Mouse (Mus musculus) liver, adult 2 months (tissue): ENCODE measurements around the gene Slc43a3. TPM values are rescaled to one million over a fixed set of nuclear protein-coding genes. Genes with fewer than 3 reads are reported as not detected.
A peak's percentile ranks its signal among the peaks of the same experiment; 100 is the strongest.

ENCODE experiments used
- DNase-seq: peaks from one replicate; pipeline ENCODE4 v3.0.0-alpha.2; 2011; ENCODE audit warnings: low read depth, low spot score; ENCODE audit errors: extremely low read depth
- H3K27ac ChIP-seq: fragments of 200-500 bp; replicated peaks from 2 replicates; pipeline ENCODE4 v1.5.1; 2012; ENCODE audit warnings: low read depth, mild to moderate bottlenecking, control low read depth, inconsistent platforms, low read length; ENCODE audit not compliant: insufficient read depth
- H3K27me3 ChIP-seq: fragments of 200-500 bp; 2 replicates; pipeline ENCODE4 v1.6.1; 2012; ENCODE audit warnings: mild to moderate bottlenecking, moderate library complexity, low read length, inconsistent platforms; ENCODE audit not compliant: control insufficient read depth, insufficient read depth
- H3K36me3 ChIP-seq: fragments of 200-500 bp; 2 replicates; pipeline ENCODE4 v1.6.1; 2012; ENCODE audit warnings: low read length, inconsistent platforms; ENCODE audit not compliant: control insufficient read depth, insufficient read depth
- H3K4me1 ChIP-seq: fragments of 200-500 bp; 2 replicates; pipeline ENCODE4 v1.6.1; 2011; ENCODE audit warnings: low read length; ENCODE audit not compliant: control insufficient read depth, insufficient read depth
- H3K4me3 ChIP-seq: fragments of 200-500 bp; 2 replicates; pipeline ENCODE4 v1.5.1; 2011; ENCODE audit warnings: low read depth, mild to moderate bottlenecking, control low read depth, low read length, moderate library complexity; ENCODE audit not compliant: insufficient read depth
- H3K79me2 ChIP-seq: fragments of 200-500 bp; 2 replicates; pipeline ENCODE4 v1.6.1; 2012; ENCODE audit warnings: inconsistent platforms, mild to moderate bottlenecking, low read length, moderate library complexity; ENCODE audit not compliant: control insufficient read depth, insufficient read depth
- H3K9ac ChIP-seq: fragments of 200-500 bp; 2 replicates; pipeline ENCODE4 v1.6.1; 2012; ENCODE audit warnings: low read depth, mild to moderate bottlenecking, control low read depth, inconsistent platforms, low read length
- CTCF ChIP-seq: fragments of 200-500 bp; IDR thresholded peaks from 2 replicates; pipeline ENCODE4 v1.5.1; 2011; ENCODE audit warnings: low read depth, low read length, control low read depth
- POLR2A ChIP-seq: fragments of 200-500 bp; IDR thresholded peaks from 2 replicates; pipeline ENCODE4 v1.6.1; 2011; ENCODE audit warnings: low read length, control low read depth; ENCODE audit not compliant: insufficient read depth; ENCODE audit errors: extremely low read depth
- WGBS: fragments of 180-500 bp; shearing (Covaris S2); methylation state at CpG from one replicate; pipeline ENCODE4 v1.1.7; 2018; 5-methylcytosine and 5-hydroxymethylcytosine counted together
- polyA plus RNA-seq: library from polyadenylated mRNA; depleted of rRNA; stranded (reverse); fragments of >200 nt; gene quantifications from 2 replicates; pipeline ENCODE4 v1.2.3, GENCODE M21; 2012
- total RNA-seq: library from RNA; depleted of rRNA; stranded (reverse); fragments of >200 nt; gene quantifications from 2 replicates; pipeline ENCODE4 v1.2.3, GENCODE M21; 2014

The Slc43a3 gene
- total and polyA plus RNA-seq, 2 experiments: 25.7 to 30.6 TPM

- Histone ChIP-seq H3K4me3 (no peak overlapping the region), H3K79me2 (no peaks in the 10 kb centered on the region), H3K4me1 (peaks cover 4% of the 10 kb centered on the region; the same call in 1 of the 2 replicates), H3K36me3 (no peaks in the 10 kb centered on the region), H3K9ac (no peak overlapping the region), H3K27ac (0 out of 2 replicates have a peak overlapping the region, but pooled peaks have one; percentile 5), H3K27me3 (no peaks in the 10 kb centered on the region)
- no peak for DNase-seq
- 88% methylated on average over 5 of the region's 5 CpGs for WGBS
- TF ChIP-seq CTCF (no peak), POLR2A (no peak)
Measured at GRCm38 (mm10) chr2:84913881-84914280, 22.5 kb upstream of the Slc43a3 start.

GRCm38 (mm10) chr2:84915330-84915729, 21.0 kb upstream of the Slc43a3 start:
- TF ChIP-seq POLR2A: no peak
- TF ChIP-seq CTCF: no peak
- Histone ChIP-seq H3K4me1 (peaks cover 4% of the 10 kb centered on the region; the same call in 1 of the 2 replicates), H3K79me2 (no peaks in the 10 kb centered on the region), H3K36me3 (no peaks in the 10 kb centered on the region), H3K4me3 (no peak overlapping the region), H3K27me3 (no peaks in the 10 kb centered on the region), H3K9ac (no peak overlapping the region), H3K27ac (peak overlapping the region; percentile 4)
- 69% methylated on average over 3 of the region's 3 CpGs for WGBS
- DNase-seq: no peak

- H3K4me3 ChIP-seq: no peak overlapping the region
- TF ChIP-seq POLR2A (no peak), CTCF (no peak)
- DNase-seq: peak; percentile 43
- H3K27ac ChIP-seq: peak overlapping the region; percentile 94
- peaks cover 4% of the 10 kb centered on the region; the same call in 1 of the 2 replicates for H3K4me1 ChIP-seq
- no peaks in the 10 kb centered on the region for H3K27me3 ChIP-seq
- WGBS: 70% methylated on average over 8 of the region's 8 CpGs
- H3K36me3 ChIP-seq: no peaks in the 10 kb centered on the region
- H3K79me2 ChIP-seq: no peaks in the 10 kb centered on the region
- H3K9ac ChIP-seq: 0 out of 2 replicates have a peak overlapping the region, but pooled peaks have one; percentile 17
Measured at GRCm38 (mm10) chr2:84916548-84917320, 19.6 kb upstream of the Slc43a3 start.

- Histone ChIP-seq H3K4me1 (peaks cover 4% of the 10 kb centered on the region; the same call in 1 of the 2 replicates), H3K36me3 (no peaks in the 10 kb centered on the region), H3K79me2 (no peaks in the 10 kb centered on the region), H3K4me3 (no peak overlapping the region), H3K27ac (no peak overlapping the region), H3K27me3 (no peaks in the 10 kb centered on the region), H3K9ac (no peak overlapping the region)
- TF ChIP-seq POLR2A: no peak
- no peak for TF ChIP-seq CTCF
- WGBS: 56% methylated on average over 3 of the region's 3 CpGs
- DNase-seq: no peak
Measured at GRCm38 (mm10) chr2:84918188-84918587, 18.2 kb upstream of the Slc43a3 start.

GRCm38 (mm10) chr2:84919601-84920108, 16.7 kb upstream of the Slc43a3 start:
- 92% methylated on average over 10 of the region's 10 CpGs for WGBS
- H3K4me1 ChIP-seq: peaks cover 4% of the 10 kb centered on the region; the same call in 1 of the 2 replicates
- H3K4me3 ChIP-seq: no peak overlapping the region
- H3K79me2 ChIP-seq: no peaks in the 10 kb centered on the region
- H3K27me3 ChIP-seq: no peaks in the 10 kb centered on the region
- no peaks in the 10 kb centered on the region for H3K36me3 ChIP-seq
- no peak for DNase-seq
- no peak overlapping the region for H3K9ac ChIP-seq
- TF ChIP-seq POLR2A: no peak
- no peak overlapping the region for H3K27ac ChIP-seq

GRCm38 (mm10) chr2:84930186-84930585, 6.2 kb upstream of the Slc43a3 start:
- DNase-seq: no peak
- TF ChIP-seq POLR2A: no peak
- no peak for TF ChIP-seq CTCF
- Histone ChIP-seq H3K9ac (no peak overlapping the region), H3K79me2 (no peaks in the 10 kb centered on the region), H3K36me3 (no peaks in the 10 kb centered on the region), H3K27me3 (no peaks in the 10 kb centered on the region), H3K27ac (no peak overlapping the region), H3K4me3 (no peak overlapping the region), H3K4me1 (peaks cover 9% of the 10 kb centered on the region)
- WGBS: 88% methylated on average over 7 of the region's 7 CpGs
